Mouse (Mus musculus) neural tube, embryonic 12.5 days (tissue): ENCODE measurements around the gene Hbs1l. TPM values are rescaled to one million over a fixed set of nuclear protein-coding genes. Genes with fewer than 3 reads are reported as not detected.

Experiments used
- ATAC-seq: fragments of 200-750 bp; cut with Nextera tagmentation; 2 replicates; pipeline ENCODE4 v1.8.0; 2017; ENCODE audit warnings: low read depth, mild to moderate bottlenecking, moderate TSS enrichment, moderate library complexity; ENCODE audit not compliant: low FRiP score
- H3K27ac ChIP-seq: fragments of 300-500 bp; sonication (generic); 2 replicates; pipeline ENCODE4 v1.5.1; 2016
- H3K27me3 ChIP-seq: fragments of 300-500 bp; sonication (generic); replicated peaks from 2 replicates; pipeline ENCODE4 v1.6.1; 2016; ENCODE audit warnings: mild to moderate bottlenecking
- H3K36me3 ChIP-seq: fragments of 300-500 bp; sonication (generic); 2 replicates; pipeline ENCODE4 v1.6.1; 2016; ENCODE audit warnings: mild to moderate bottlenecking
- H3K4me1 ChIP-seq: fragments of 300-500 bp; sonication (generic); 2 replicates; pipeline ENCODE4 v1.6.1; 2016
- H3K4me2 ChIP-seq: fragments of 300-500 bp; sonication (generic); replicated peaks from 2 replicates; pipeline ENCODE4 v1.6.1; 2016; ENCODE audit warnings: mild to moderate bottlenecking
- H3K4me3 ChIP-seq: fragments of 300-500 bp; sonication (generic); 2 replicates; pipeline ENCODE4 v1.5.1; 2016
- H3K9ac ChIP-seq: fragments of 300-500 bp; sonication (generic); 2 replicates; pipeline ENCODE4 v1.6.1; 2016; ENCODE audit warnings: mild to moderate bottlenecking
- H3K9me3 ChIP-seq: fragments of 300-500 bp; sonication (generic); 2 replicates; pipeline ENCODE4 v1.6.1; 2016; ENCODE audit warnings: mild to moderate bottlenecking
- WGBS: fragments of 180-500 bp; shearing (Covaris S2); methylation state at CpG from one replicate; pipeline ENCODE4 v1.1.7; 2016; 5-methylcytosine and 5-hydroxymethylcytosine counted together
- polyA plus RNA-seq: library from polyadenylated mRNA; unstranded; fragments of >200 nt; fragmentation: Nextera tagmentation; extraction: Ambion mirVana; gene quantifications from 2 replicates; pipeline ENCODE4 v1.2.1, GENCODE M21; 2016

The Hbs1l gene
- polyA plus RNA-seq, 1 experiment from 2014 or later: 115 TPM

DNA sequence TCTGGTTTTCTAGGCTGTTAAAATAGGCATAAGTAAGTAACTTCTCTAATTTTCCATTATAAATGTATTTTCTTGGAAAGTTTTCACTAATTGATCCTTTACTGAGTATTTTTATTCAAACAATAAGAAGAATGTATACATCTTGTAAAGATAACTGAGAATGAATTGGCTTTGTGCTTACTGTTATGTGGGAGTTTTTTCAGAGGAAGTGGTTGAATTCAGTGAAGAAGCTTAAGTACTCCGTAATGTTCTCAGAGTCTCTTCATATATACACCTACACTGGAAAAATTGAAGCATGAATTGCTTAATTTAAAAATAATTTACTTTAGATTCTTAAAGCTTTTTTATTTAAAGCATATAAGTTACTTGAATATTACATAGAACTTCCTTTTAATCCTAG is 23.2 kb downstream of the Hbs1l start:
- no peak overlapping the region for H3K9ac ChIP-seq
- peaks cover 5% of the 10 kb centered on the region; the same call in 1 of the 2 replicates for H3K36me3 ChIP-seq
- no peaks in the 10 kb centered on the region for H3K9me3 ChIP-seq
- H3K4me3 ChIP-seq: no peak overlapping the region
- no peak overlapping the region for H3K4me2 ChIP-seq
- no peak for ATAC-seq
- H3K4me1 ChIP-seq: no peaks in the 10 kb centered on the region
- no peak overlapping the region for H3K27ac ChIP-seq
- 100% methylated on average over 1 of the region's 1 CpGs for WGBS
- H3K27me3 ChIP-seq: no peaks in the 10 kb centered on the region

DNA sequence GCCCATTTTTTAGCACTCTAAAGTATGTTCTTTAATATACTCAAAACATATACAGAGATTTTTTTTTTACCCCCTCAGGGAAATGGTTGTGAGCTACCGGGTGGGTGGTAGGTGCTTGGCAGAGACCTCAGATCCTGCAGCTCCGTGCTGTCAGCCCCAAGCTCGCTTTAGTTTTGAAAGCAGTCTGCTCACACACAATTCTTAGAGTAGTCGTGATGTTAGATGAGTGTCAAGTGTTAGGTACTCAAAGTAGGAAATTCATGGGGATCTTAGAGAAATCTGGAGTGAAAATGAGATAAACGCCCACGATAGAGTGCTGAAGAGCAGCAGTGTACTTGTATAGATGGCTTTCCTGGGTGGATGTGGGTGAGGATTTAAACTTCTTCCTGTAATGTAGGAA is 24.8 kb downstream of the Hbs1l start:
- no peaks in the 10 kb centered on the region for H3K9me3 ChIP-seq
- no peak overlapping the region for H3K9ac ChIP-seq
- peaks cover 5% of the 10 kb centered on the region; the same call in 1 of the 2 replicates for H3K36me3 ChIP-seq
- H3K4me3 ChIP-seq: no peak overlapping the region
- no peak overlapping the region for H3K4me2 ChIP-seq
- no peaks in the 10 kb centered on the region for H3K27me3 ChIP-seq
- H3K27ac ChIP-seq: no peak overlapping the region
- WGBS: 95% methylated on average over 6 of the region's 6 CpGs
- ATAC-seq: no peak
- no peaks in the 10 kb centered on the region for H3K4me1 ChIP-seq

DNA sequence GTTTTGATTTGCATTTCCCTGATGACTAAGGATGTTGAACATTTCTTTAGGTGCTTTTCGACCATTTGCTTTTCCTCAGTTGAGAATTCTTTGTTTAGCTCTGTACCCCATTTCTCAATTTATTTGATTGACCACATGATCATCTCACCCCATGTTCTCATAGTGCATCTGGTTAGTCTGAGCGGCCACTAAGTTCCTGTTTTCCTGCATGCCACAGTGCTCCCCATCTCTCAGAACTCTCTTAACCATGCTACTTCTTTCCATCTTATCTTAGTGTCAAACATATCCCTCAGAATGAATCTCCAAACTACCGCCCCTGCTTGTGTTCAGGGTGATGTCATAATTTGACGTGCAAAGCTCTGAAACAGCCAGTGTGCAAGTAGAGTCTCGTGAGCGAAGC is 30.6 kb downstream of the Hbs1l start:
- Histone ChIP-seq H3K4me1 (no peaks in the 10 kb centered on the region), H3K36me3 (peaks cover 4% of the 10 kb centered on the region; the same call in 1 of the 2 replicates), H3K27me3 (no peaks in the 10 kb centered on the region), H3K27ac (no peak overlapping the region), H3K9me3 (no peaks in the 10 kb centered on the region), H3K9ac (no peak overlapping the region), H3K4me2 (no peak overlapping the region), H3K4me3 (no peak overlapping the region)
- 91% methylated on average over 6 of the region's 6 CpGs for WGBS
- no peak for ATAC-seq

DNA sequence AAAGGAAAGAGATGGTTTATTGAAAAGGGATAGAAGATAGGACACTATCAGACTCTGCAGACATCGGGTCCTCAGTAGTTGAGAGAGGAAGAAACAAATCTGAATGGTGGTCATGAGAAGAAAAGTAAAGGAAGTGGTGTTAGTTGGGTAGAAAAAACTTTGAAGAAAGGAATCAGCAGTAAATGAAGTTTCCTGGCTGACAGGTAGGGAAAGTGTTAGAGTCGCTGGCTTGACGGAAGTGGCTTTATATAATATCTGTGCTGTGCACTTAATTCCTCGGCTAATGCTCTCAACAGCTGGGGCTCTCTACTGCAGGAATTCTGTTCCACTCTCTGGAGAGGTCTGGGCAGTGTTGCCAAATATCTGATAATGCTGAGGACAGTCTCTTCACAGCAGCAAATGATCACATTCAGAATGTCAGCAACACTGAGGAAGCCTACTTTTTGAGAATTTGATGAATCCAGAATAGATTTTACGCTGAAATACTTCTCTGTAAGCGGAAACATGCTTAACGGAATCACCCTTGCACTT is 31.9 kb downstream of the Hbs1l start:
- no peak overlapping the region for H3K27ac ChIP-seq
- no peaks in the 10 kb centered on the region for H3K9me3 ChIP-seq
- no peaks in the 10 kb centered on the region for H3K27me3 ChIP-seq
- H3K9ac ChIP-seq: no peak overlapping the region
- no peak overlapping the region for H3K4me2 ChIP-seq
- H3K36me3 ChIP-seq: peaks cover 6% of the 10 kb centered on the region; the same call in 1 of the 2 replicates
- 95% methylated on average over 7 of the region's 7 CpGs for WGBS
- no peak overlapping the region for H3K4me3 ChIP-seq
- ATAC-seq: no peak
- H3K4me1 ChIP-seq: no peaks in the 10 kb centered on the region

DNA sequence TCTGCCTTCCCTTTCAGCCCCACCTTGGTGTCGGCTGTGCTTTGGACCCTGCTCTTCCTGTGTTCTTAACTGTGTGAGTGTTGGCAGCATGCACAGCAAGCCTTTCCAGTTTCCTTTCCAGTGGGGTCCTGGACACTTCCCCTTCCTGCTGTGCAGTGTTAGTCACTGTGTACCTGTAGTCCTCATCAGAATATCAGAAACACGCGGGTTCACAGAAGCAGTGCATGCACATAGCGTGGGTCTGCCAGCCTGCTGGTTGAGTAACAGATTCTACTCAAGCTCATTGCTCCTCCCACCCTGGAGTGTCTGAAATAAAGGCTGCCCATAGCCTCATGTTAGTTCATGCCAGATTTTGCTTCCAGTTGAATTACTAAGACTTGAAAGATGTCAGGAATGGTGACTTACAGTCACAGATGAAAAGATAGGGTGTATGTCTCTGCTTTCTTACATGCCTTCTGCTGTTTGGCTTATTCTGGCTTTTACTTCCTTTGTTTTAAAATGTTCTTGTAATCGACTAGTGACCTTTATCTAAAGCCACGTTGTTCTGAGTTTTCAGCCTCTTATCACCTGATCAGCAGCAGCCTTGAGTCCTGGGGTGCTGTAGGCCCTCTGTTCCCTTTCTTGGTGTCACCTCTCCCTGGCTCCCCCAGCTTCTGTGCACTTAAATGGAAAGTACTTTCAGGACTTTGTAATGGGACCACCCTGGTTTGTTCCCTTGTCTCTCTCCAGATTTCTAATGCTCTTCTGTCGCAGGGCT is 38.7 kb downstream of the Hbs1l start:
- no peaks in the 10 kb centered on the region for H3K27me3 ChIP-seq
- peaks cover 46% of the 10 kb centered on the region for H3K36me3 ChIP-seq
- 0 out of 2 replicates have a peak, but pooled peaks cover 6% of the 10 kb centered on the region for H3K9me3 ChIP-seq
- no peaks in the 10 kb centered on the region for H3K4me1 ChIP-seq
- H3K4me2 ChIP-seq: no peak overlapping the region
- ATAC-seq: no peak
- no peak overlapping the region for H3K27ac ChIP-seq
- WGBS: 91% methylated on average over 7 of the region's 7 CpGs
- H3K4me3 ChIP-seq: no peak overlapping the region
- H3K9ac ChIP-seq: no peak overlapping the region

DNA sequence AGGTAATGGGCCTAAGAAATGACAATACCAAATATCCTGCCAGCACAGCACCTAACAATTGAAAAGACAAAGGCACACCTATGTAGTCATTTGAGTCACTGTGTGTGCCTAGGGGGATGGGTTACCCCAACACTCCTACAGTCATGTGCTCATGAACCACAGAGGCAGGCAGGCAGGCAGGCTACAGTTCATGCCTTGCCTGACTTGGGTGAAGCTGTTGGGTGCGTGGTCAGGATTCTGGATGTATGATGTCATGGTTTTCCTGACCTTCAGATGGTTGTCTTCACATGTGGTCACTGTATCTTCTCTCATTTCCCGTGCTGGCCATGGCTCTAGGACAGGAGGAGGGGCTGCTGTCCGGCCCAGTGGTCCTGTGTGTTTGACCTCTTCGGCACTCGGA is 39.8 kb downstream of the Hbs1l start:
- Histone ChIP-seq H3K4me1 (no peaks in the 10 kb centered on the region), H3K9me3 (0 out of 2 replicates have a peak, but pooled peaks cover 6% of the 10 kb centered on the region), H3K9ac (no peak overlapping the region), H3K36me3 (peaks cover 49% of the 10 kb centered on the region), H3K4me3 (no peak overlapping the region), H3K27ac (no peak overlapping the region), H3K27me3 (no peaks in the 10 kb centered on the region), H3K4me2 (no peak overlapping the region)
- 96% methylated on average over 5 of the region's 5 CpGs for WGBS
- no peak for ATAC-seq

DNA sequence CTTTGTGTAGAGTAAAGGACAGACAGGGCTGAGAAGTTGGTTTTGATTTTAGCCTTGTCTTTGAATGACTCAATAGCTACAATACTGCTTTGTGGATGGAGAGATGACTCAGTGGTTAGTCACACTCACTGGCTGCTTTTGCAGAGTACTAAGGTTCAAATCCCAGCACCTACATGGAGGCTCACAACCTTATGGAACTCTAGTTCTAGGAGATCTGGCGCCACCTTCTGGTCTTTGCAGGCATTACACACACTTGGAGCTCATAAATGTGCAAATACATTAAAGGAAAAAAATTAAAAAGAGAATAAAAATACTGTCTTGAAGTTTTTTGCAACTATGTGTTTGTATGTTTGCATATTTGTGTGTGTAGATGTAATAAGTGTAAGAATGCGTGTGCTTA is 41.4 kb downstream of the Hbs1l start:
- H3K4me2 ChIP-seq: no peak overlapping the region
- WGBS: 71% methylated on average over 2 of the region's 2 CpGs
- peaks cover 51% of the 10 kb centered on the region for H3K36me3 ChIP-seq

DNA sequence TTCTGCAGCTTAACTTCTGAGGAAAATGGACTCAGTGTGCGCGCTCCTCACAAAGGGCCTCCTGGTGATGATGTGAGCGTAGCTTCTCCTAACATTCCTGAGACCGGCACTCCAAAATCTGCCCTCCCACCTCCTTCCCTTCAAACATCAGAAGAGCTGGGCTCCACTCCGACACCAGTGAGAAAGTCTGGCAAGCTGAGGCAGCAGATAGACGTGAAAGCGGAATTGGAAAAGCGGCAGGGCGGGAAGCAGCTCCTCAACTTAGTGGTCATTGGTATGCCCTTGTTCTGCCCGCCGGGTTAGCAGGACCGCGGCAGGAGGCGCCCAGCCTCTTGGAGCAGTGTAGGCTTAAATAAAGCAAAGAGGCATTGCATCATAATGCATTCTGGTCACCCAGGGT is 45.9 kb downstream of the Hbs1l start:
- no peak for ATAC-seq
- Histone ChIP-seq H3K4me3 (no peak overlapping the region), H3K9ac (no peak overlapping the region), H3K27ac (no peak overlapping the region), H3K4me2 (no peak overlapping the region), H3K4me1 (no peaks in the 10 kb centered on the region), H3K36me3 (peaks cover 52% of the 10 kb centered on the region), H3K9me3 (0 out of 2 replicates have a peak, but pooled peaks cover 5% of the 10 kb centered on the region), H3K27me3 (no peaks in the 10 kb centered on the region)
- 84% methylated on average over 14 of the region's 14 CpGs for WGBS

More for the DNA sequence above, 41.4 kb downstream of the Hbs1l start:
- Histone ChIP-seq H3K27ac (no peak overlapping the region), H3K9ac (no peak overlapping the region), H3K27me3 (no peaks in the 10 kb centered on the region), H3K9me3 (0 out of 2 replicates have a peak, but pooled peaks cover 6% of the 10 kb centered on the region), H3K4me1 (no peaks in the 10 kb centered on the region), H3K4me3 (no peak overlapping the region)
- no peak for ATAC-seq

DNA sequence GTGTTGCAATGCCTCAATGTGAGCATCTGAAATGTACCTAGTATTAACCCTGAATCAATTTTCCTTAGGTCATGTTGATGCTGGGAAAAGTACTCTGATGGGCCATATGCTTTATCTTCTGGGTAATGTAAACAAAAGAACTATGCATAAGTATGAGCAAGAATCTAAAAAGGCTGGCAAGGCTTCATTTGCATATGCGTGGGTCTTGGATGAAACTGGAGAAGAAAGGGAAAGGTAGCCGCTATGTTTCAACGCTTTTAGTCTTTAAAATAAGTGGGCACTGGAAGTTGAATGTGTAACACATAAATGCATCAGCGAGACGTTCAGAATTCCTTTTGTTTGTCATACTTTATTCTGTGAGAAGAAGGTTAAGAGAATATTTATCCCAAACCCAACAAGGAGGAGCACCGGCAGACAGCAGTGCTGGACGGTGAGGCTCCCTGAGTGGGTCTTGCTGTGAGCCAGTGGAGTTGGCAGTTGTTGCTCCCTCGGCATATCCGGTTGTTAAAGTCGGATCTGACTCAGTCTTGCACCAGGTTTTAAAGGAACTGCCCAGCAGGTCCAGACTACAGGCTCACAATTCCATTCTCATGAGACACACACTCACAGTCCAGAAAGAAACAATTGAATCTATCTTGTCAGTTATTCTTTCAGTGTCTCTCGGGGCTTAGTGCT is 46.7 kb downstream of the Hbs1l start:
- Histone ChIP-seq H3K36me3 (peaks cover 52% of the 10 kb centered on the region), H3K9ac (no peak overlapping the region), H3K27me3 (no peaks in the 10 kb centered on the region), H3K27ac (no peak overlapping the region), H3K4me2 (no peak overlapping the region), H3K4me1 (no peaks in the 10 kb centered on the region), H3K4me3 (no peak overlapping the region), H3K9me3 (no peaks in the 10 kb centered on the region)
- 91% methylated on average over 11 of the region's 11 CpGs for WGBS
- no peak for ATAC-seq

DNA sequence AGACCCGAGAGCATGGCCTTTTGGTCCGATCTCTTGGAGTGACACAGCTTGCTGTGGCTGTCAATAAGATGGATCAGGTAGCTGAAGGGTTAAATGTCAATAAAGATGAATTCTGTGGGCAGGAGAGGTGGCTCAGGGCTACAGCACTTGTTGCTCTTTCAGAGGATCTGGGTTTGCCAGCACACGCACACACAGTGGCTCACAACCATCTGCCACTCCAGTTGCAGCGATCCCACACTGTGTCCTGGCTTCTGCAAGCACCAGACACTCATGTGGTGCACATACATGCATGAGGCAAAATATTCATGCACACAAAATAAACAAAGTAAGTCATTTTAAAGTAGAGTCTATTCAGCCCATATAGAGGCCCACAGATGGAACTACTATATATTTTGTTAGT is 51.6 kb downstream of the Hbs1l start:
- Histone ChIP-seq H3K4me2 (no peak overlapping the region), H3K9ac (no peak overlapping the region), H3K27ac (no peak overlapping the region), H3K36me3 (peaks cover 50% of the 10 kb centered on the region), H3K4me3 (no peak overlapping the region), H3K9me3 (no peaks in the 10 kb centered on the region), H3K27me3 (no peaks in the 10 kb centered on the region), H3K4me1 (no peaks in the 10 kb centered on the region)
- ATAC-seq: no peak
- WGBS: 92% methylated on average over 4 of the region's 4 CpGs

DNA sequence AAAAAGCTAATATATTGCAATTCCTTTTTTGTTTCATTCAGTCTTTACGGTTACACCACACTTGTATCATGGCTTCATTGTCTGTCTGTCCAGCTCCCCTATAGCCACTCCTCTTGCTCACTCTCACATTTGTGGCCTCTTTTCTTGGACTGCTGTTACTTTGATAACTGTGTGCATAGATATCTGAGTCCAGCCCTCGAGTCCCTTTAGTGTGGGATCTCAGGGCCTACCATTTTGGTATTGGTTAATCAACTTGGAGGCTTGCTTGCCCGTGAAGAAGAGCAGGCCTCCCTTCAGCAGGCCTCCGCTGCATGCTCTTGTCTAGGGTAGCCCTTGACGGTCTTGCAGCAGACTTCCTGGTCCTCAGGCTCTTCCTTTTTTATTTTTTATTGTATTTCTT is 53.7 kb downstream of the Hbs1l start:
- 94% methylated on average over 5 of the region's 5 CpGs for WGBS
- Histone ChIP-seq H3K36me3 (peaks cover 53% of the 10 kb centered on the region), H3K9ac (no peak overlapping the region), H3K4me2 (no peak overlapping the region), H3K27me3 (no peaks in the 10 kb centered on the region), H3K27ac (no peak overlapping the region), H3K9me3 (no peaks in the 10 kb centered on the region), H3K4me1 (no peaks in the 10 kb centered on the region), H3K4me3 (no peak overlapping the region)
- ATAC-seq: no peak

DNA sequence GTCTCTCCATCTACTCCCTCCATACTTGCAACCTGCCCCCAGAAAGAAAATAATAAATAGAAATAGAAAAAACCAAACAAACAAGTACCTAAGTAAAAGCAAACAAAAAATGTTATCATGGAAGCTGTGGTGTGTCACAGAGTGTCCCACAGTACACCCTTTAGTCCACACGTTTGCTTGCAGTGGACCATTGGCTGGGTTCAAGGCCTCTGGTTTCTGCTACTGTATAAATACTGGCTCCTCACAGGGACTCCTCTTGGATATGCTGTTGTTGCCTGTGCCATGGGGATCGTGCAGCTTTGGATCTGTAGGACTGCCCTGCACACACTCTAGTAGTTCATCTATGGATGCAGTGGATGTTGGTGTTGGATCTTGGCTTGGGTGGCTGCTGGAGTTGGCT is 54.2 kb downstream of the Hbs1l start:
- 99% methylated on average over 2 of the region's 2 CpGs for WGBS

More for the DNA sequence above, 54.2 kb downstream of the Hbs1l start:
- ATAC-seq: no peak
- Histone ChIP-seq H3K9ac (no peak overlapping the region), H3K9me3 (no peaks in the 10 kb centered on the region), H3K4me1 (no peaks in the 10 kb centered on the region), H3K27ac (no peak overlapping the region), H3K36me3 (peaks cover 53% of the 10 kb centered on the region), H3K27me3 (no peaks in the 10 kb centered on the region), H3K4me3 (no peak overlapping the region), H3K4me2 (no peak overlapping the region)
